Mouse (Mus musculus) left cerebral cortex, postnatal 25 days (tissue): ENCODE data around the gene Hddc2. TPM values are rescaled to one million over a fixed set of nuclear protein-coding genes. Genes with fewer than 3 reads are reported as not detected.
A peak's percentile ranks its signal among the peaks of the same experiment; 100 is the strongest.
"Not testable (repeated sequence)": the region's sequence is repeated elsewhere in the genome, so short reads cannot be mapped to it uniquely, and the experiment has no call there.

Experiments
- DNase-seq, 2 experiments: peaks; one replicate each; pipeline ENCODE4 v3.0.0; 2022; ENCODE audit warnings: low spot score in 2 of 2, mixed read lengths in 1 of 2
- intact Hi-C: fragments of 180-260 bp; cut with DNase I; formaldehyde crosslinking; loops from one replicate; pipeline ENCODE4 v1.15.1; 2025
- total RNA-seq, 2 experiments: library from RNA; stranded (reverse); gene quantifications; 2 replicates each; pipeline ENCODE4 v1.2.3; 2021

Gene Hddc2
- total RNA-seq, 2 experiments from 2014 or later = 21.0 to 22.4 TPM

GRCm38 (mm10) chr10:31346401-31346800, 33.2 kb downstream of the Hddc2 start:
- intact Hi-C loops = no loop called here
- no peak for DNase-seq

GRCm38 (mm10) chr10:31351056-31351455, 37.9 kb downstream of the Hddc2 start:
- DNase-seq = no peak
- intact Hi-C loops = no loop called here

- intact Hi-C loops = no loop called here
- DNase-seq = no peak
Measured at GRCm38 (mm10) chr10:31352845-31353427, 39.8 kb downstream of the Hddc2 start.

- intact Hi-C loops = no loop called here
- DNase-seq = peak in 1 of 2 experiments; percentile 9
Measured at GRCm38 (mm10) chr10:31354141-31354540, 41.0 kb downstream of the Hddc2 start.

- DNase-seq = no peak
- intact Hi-C loops = no loop called here
Measured at GRCm38 (mm10) chr10:31354886-31355461, 41.8 kb downstream of the Hddc2 start.

GRCm38 (mm10) chr10:31359749-31360148, 46.6 kb downstream of the Hddc2 start:
- DNase-seq = no peak
- intact Hi-C loops = no loop called here

- intact Hi-C loops = not testable (repeated sequence)
- peak in 1 of 2 experiments; percentile 4 for DNase-seq
Measured at GRCm38 (mm10) chr10:31370200-31370599, 57.0 kb downstream of the Hddc2 start.

Other genes starting within 250 kb of the Hddc2 start
- 10 to 100 TPM; 19.3 to 22.0 TPM for gene Tpd52l1, start 132.6 kb downstream of the Hddc2 start, total RNA-seq